Mouse (Mus musculus) midbrain, embryonic 15.5 days (tissue): ENCODE data around the gene Plekha7. TPM values are rescaled to one million over a fixed set of nuclear protein-coding genes. Genes with fewer than 3 reads are reported as not detected.

Experiments
- ATAC-seq: fragments of 200-750 bp; cut with Nextera tagmentation; replicated peaks from 2 replicates; pipeline ENCODE4 v1.8.0; 2017; ENCODE audit warnings: moderate TSS enrichment
- H3K27ac ChIP-seq: fragments of 300-500 bp; sonication (generic); 2 replicates; pipeline ENCODE4 v1.5.1; 2015; ENCODE audit warnings: mild to moderate bottlenecking, inconsistent platforms
- H3K27me3 ChIP-seq: fragments of 300-500 bp; sonication (generic); replicated peaks from 2 replicates; pipeline ENCODE4 v1.6.1; 2015; ENCODE audit warnings: inconsistent platforms
- H3K36me3 ChIP-seq: fragments of 300-500 bp; sonication (generic); replicated peaks from 2 replicates; pipeline ENCODE4 v1.6.1; 2015; ENCODE audit warnings: inconsistent platforms
- H3K4me1 ChIP-seq: fragments of 300-500 bp; sonication (generic); 2 replicates; pipeline ENCODE4 v1.6.1; 2015; ENCODE audit warnings: inconsistent platforms
- H3K4me2 ChIP-seq: fragments of 300-500 bp; sonication (generic); 2 replicates; pipeline ENCODE4 v1.6.1; 2015; ENCODE audit warnings: inconsistent platforms, mild to moderate bottlenecking, moderate library complexity
- H3K4me3 ChIP-seq: fragments of 300-500 bp; sonication (generic); 2 replicates; pipeline ENCODE4 v1.5.1; 2015; ENCODE audit warnings: mild to moderate bottlenecking, inconsistent platforms
- H3K9ac ChIP-seq: fragments of 300-500 bp; sonication (generic); 2 replicates; pipeline ENCODE4 v1.6.1; 2015; ENCODE audit warnings: mild to moderate bottlenecking, inconsistent platforms
- H3K9me3 ChIP-seq: fragments of 300-500 bp; sonication (generic); 2 replicates; pipeline ENCODE4 v1.6.1; 2016; ENCODE audit warnings: inconsistent platforms
- WGBS: fragments of 180-500 bp; shearing (Covaris S2); methylation state at CpG from one replicate; pipeline ENCODE4 v1.1.7; 2015; ENCODE audit warnings: mixed read lengths; 5-methylcytosine and 5-hydroxymethylcytosine counted together
- polyA plus RNA-seq: library from polyadenylated mRNA; unstranded; fragments of >200 nt; fragmentation: Nextera tagmentation; extraction: Ambion mirVana; gene quantifications from 2 replicates; pipeline ENCODE4 v1.2.1, GENCODE M21; 2015

The Plekha7 gene
- polyA plus RNA-seq, 1 experiment from 2014 or later: 11.1 TPM

GRCm38 (mm10) chr7:116226316-116226715, 81.9 kb downstream of the Plekha7 start:
- H3K27ac ChIP-seq: no peak overlapping the region
- no peaks in the 10 kb centered on the region for H3K9me3 ChIP-seq
- no peaks in the 10 kb centered on the region for H3K36me3 ChIP-seq
- no peaks in the 10 kb centered on the region for H3K27me3 ChIP-seq
- H3K4me2 ChIP-seq: no peak overlapping the region
- 94% methylated on average over 6 of the region's 6 CpGs for WGBS
- H3K4me3 ChIP-seq: no peak overlapping the region
- H3K9ac ChIP-seq: no peak overlapping the region
- no peak for ATAC-seq
- H3K4me1 ChIP-seq: peaks cover 16% of the 10 kb centered on the region

- Histone ChIP-seq H3K27me3 (no peaks in the 10 kb centered on the region), H3K4me3 (no peak overlapping the region), H3K36me3 (no peaks in the 10 kb centered on the region), H3K9me3 (no peaks in the 10 kb centered on the region), H3K4me2 (no peak overlapping the region), H3K9ac (no peak overlapping the region), H3K4me1 (peaks cover 16% of the 10 kb centered on the region), H3K27ac (no peak overlapping the region)
- no peak for ATAC-seq
- WGBS: 61% methylated on average over 2 of the region's 2 CpGs
Measured at GRCm38 (mm10) chr7:116224543-116224942, 83.6 kb downstream of the Plekha7 start.

GRCm38 (mm10) chr7:116223010-116223783, 85.0 kb downstream of the Plekha7 start:
- Histone ChIP-seq H3K9me3 (no peaks in the 10 kb centered on the region), H3K36me3 (no peaks in the 10 kb centered on the region), H3K27ac (no peak overlapping the region), H3K4me2 (no peak overlapping the region), H3K4me3 (no peak overlapping the region), H3K27me3 (no peaks in the 10 kb centered on the region), H3K9ac (no peak overlapping the region), H3K4me1 (peaks cover 16% of the 10 kb centered on the region)
- ATAC-seq: no peak
- WGBS: 25% methylated on average over 14 of the region's 14 CpGs

GRCm38 (mm10) chr7:116222288-116223009, 85.7 kb downstream of the Plekha7 start:
- ATAC-seq: 0 out of 2 replicates have a peak, but pooled peaks have one; percentile 34

DNA sequence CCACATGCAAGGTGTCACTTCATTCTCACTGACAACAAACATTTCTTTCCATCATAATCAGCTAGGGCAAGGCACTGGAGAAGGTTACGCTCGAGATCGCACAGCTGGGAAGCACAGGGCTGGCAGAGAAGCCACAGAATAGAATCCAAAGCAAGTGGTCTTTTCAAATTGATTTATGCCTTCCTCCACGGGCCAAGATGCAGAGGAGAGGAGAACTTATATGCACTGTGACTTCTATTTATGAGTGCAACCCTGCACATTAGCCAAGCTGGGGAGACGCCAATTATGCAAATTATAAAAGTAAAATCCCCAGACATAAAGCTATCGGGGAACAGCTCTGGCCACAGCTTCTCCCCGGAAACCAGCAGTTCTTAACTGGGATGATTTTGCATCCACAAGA, 86.3 kb downstream of the Plekha7 start:
- Histone ChIP-seq H3K4me3 (no peak overlapping the region), H3K4me2 (no peak overlapping the region), H3K36me3 (no peaks in the 10 kb centered on the region), H3K27me3 (no peaks in the 10 kb centered on the region), H3K27ac (peak overlapping the region; percentile 29; the same call in 1 of the 2 replicates), H3K4me1 (peaks cover 16% of the 10 kb centered on the region), H3K9ac (no peak overlapping the region), H3K9me3 (no peaks in the 10 kb centered on the region)
- WGBS: 33% methylated on average over 7 of the region's 7 CpGs
- ATAC-seq: no peak

More at GRCm38 (mm10) chr7:116222288-116223009, 85.7 kb downstream of the Plekha7 start:
- Histone ChIP-seq H3K27ac (no peak overlapping the region), H3K27me3 (no peaks in the 10 kb centered on the region), H3K9me3 (no peaks in the 10 kb centered on the region), H3K4me3 (no peak overlapping the region), H3K9ac (no peak overlapping the region), H3K36me3 (no peaks in the 10 kb centered on the region), H3K4me1 (peaks cover 16% of the 10 kb centered on the region), H3K4me2 (no peak overlapping the region)
- WGBS: 60% methylated on average over 8 of the region's 8 CpGs

- WGBS: 88% methylated on average over 12 of the region's 12 CpGs
Measured at GRCm38 (mm10) chr7:116220103-116220707, 88.0 kb downstream of the Plekha7 start.

DNA sequence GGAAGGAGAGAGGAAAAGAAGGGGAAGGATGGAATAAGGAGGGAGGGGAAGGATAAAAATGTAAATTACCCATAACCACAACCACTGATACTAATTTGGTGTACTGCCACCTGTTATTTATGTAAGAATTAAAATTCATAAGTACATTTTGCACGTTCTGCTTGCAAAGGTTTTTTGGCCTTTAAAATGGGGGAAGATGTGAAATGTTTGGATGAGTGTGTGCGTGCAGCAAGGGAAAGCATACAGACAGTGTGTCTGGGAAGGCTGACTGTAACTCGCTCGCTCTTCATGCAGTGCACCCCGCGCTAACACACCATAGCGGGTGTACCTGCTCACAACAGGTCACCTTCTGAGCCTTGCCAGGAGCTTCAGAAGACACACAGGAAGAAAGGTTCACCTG, 90.4 kb downstream of the Plekha7 start:
- 95% methylated on average over 7 of the region's 7 CpGs for WGBS
- no peak for ATAC-seq
- Histone ChIP-seq H3K27me3 (no peaks in the 10 kb centered on the region), H3K4me1 (peaks cover 11% of the 10 kb centered on the region), H3K4me2 (no peak overlapping the region), H3K9ac (no peak overlapping the region), H3K9me3 (no peaks in the 10 kb centered on the region), H3K27ac (no peak overlapping the region), H3K4me3 (no peak overlapping the region), H3K36me3 (no peaks in the 10 kb centered on the region)

More at GRCm38 (mm10) chr7:116220103-116220707, 88.0 kb downstream of the Plekha7 start:
- Histone ChIP-seq H3K9me3 (no peaks in the 10 kb centered on the region), H3K4me1 (peaks cover 16% of the 10 kb centered on the region), H3K36me3 (no peaks in the 10 kb centered on the region), H3K4me3 (no peak overlapping the region), H3K9ac (no peak overlapping the region), H3K27me3 (no peaks in the 10 kb centered on the region), H3K4me2 (no peak overlapping the region), H3K27ac (no peak overlapping the region)
- ATAC-seq: no peak

DNA sequence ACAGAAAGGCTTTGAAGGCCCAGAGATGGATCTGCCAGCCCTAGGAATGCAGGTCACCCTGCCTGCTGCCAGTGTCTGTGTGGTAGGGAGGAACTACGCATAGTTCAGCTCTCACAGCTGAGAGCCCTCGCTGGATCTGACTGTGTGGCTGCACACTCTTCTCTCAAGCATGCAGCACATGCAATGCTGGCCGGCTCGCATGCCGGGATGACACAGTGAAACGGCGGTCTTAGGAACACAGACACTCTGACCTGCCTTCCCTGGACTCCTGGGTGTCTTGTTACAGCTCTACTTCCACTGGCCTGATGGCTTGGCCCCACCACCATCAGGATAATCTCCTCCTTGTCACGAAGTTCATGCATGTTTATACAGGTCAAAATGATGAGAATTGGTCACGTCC, 96.3 kb downstream of the Plekha7 start:
- ATAC-seq: no peak
- no peaks in the 10 kb centered on the region for H3K9me3 ChIP-seq
- WGBS: 29% methylated on average over 9 of the region's 9 CpGs
- peaks cover 37% of the 10 kb centered on the region for H3K4me1 ChIP-seq
- H3K4me2 ChIP-seq: no peak overlapping the region
- H3K27me3 ChIP-seq: no peaks in the 10 kb centered on the region
- H3K4me3 ChIP-seq: no peak overlapping the region
- H3K9ac ChIP-seq: no peak overlapping the region
- H3K36me3 ChIP-seq: no peaks in the 10 kb centered on the region
- H3K27ac ChIP-seq: peak overlapping the region; percentile 8; the same call in 1 of the 2 replicates

- no peak overlapping the region for H3K9ac ChIP-seq
- no peaks in the 10 kb centered on the region for H3K36me3 ChIP-seq
- no peak overlapping the region for H3K4me3 ChIP-seq
- peaks cover 37% of the 10 kb centered on the region for H3K4me1 ChIP-seq
- 15% methylated on average over 10 of the region's 10 CpGs for WGBS
- H3K4me2 ChIP-seq: peak overlapping the region; percentile 17; the same call in 1 of the 2 replicates
- ATAC-seq: peak; percentile 46; the same call in 1 of the 2 replicates
- no peaks in the 10 kb centered on the region for H3K27me3 ChIP-seq
- no peaks in the 10 kb centered on the region for H3K9me3 ChIP-seq
- peak overlapping the region; percentile 60 for H3K27ac ChIP-seq
Measured at GRCm38 (mm10) chr7:116209926-116210631, 98.1 kb downstream of the Plekha7 start.

GRCm38 (mm10) chr7:116208880-116209279, 99.3 kb downstream of the Plekha7 start:
- H3K27ac ChIP-seq: no peak overlapping the region; the same call in 1 of the 2 replicates
- H3K4me1 ChIP-seq: peaks cover 37% of the 10 kb centered on the region
- no peaks in the 10 kb centered on the region for H3K27me3 ChIP-seq
- ATAC-seq: no peak
- WGBS: 38% methylated on average over 8 of the region's 8 CpGs
- H3K4me2 ChIP-seq: no peak overlapping the region
- H3K9ac ChIP-seq: no peak overlapping the region
- no peaks in the 10 kb centered on the region for H3K36me3 ChIP-seq
- H3K4me3 ChIP-seq: no peak overlapping the region
- H3K9me3 ChIP-seq: no peaks in the 10 kb centered on the region

DNA sequence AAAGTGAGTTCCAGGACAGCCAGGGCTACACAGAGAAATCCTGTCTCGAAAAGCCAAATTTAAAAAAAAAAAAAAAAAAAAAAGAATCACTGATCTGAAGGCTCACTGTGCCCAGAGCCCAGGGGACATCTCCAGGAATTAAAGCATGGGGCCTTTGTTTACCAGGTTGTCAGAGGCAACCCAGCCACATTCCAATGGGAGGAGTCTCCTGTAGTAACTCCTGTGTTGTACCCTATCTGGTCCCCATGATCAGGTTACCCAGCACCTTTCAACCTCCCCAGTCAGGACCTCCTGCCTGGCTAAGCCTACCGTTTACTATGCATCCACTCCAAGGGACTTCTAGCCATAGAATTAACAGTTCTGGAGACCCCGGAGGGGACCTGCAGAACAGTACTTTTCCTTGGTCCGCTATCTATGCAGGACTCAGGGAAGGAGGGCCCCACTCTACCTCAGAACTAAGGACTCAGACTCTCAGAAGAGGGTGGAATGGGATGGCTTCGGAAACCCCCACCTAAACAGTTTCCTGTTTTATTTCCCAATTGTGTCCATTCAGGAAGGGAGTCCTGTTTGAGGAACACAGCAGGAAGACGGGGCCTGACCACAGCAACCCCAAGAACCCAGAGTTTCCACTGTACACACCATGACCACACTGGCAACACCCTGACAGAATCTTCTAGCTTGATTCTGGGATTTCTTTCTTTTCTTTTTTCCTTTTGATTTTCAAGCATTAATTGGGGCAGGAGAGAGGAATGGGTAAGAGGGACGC, 101.2 kb downstream of the Plekha7 start:
- WGBS: 65% methylated on average over 7 of the region's 7 CpGs
- no peak overlapping the region for H3K4me2 ChIP-seq
- H3K36me3 ChIP-seq: no peaks in the 10 kb centered on the region
- H3K27me3 ChIP-seq: no peaks in the 10 kb centered on the region
- no peaks in the 10 kb centered on the region for H3K9me3 ChIP-seq
- H3K4me1 ChIP-seq: peaks cover 36% of the 10 kb centered on the region
- H3K4me3 ChIP-seq: no peak overlapping the region
- H3K9ac ChIP-seq: no peak overlapping the region
- H3K27ac ChIP-seq: no peak overlapping the region
- no peak for ATAC-seq
